Comparison of ENCODE assay signal across 11 mouse cellular contexts in genomic region chr14:34818387-34818980, GRCm38 (mm10). TPM values are rescaled to one million over a fixed set of nuclear protein-coding genes. Genes with fewer than 3 reads are reported as not detected.
A peak's percentile ranks its signal among the peaks of the same experiment; 100 is the strongest.
DNase-seq lines count a peak whose midpoint lies in the region; ATAC-seq and TF ChIP-seq lines count a peak whose summit lies in the region.
"Had no signal": no experiment of that assay in that cellular context is flagged by ENCODE, and none has a peak within 500 bp of the region (broad histone marks: within the 10 kb centered on the region; RNA-seq: fewer than 3 reads in every experiment).

No protein-coding gene starts in this region.

- peaks cover 93% of the 10 kb centered on the region for H3K27me3 ChIP-seq in embryonic facial prominence, embryonic 13.5 days
- H3K27me3 ChIP-seq in hindbrain, embryonic 11.5 days (ENCODE audit: control insufficient read depth, insufficient read depth, low read length) = peaks cover 64% of the 10 kb centered on the region
- peaks cover 19% of the 10 kb centered on the region for H3K27me3 ChIP-seq in midbrain, postnatal 0 days (ENCODE audit: insufficient read depth, low read length)

- H3K9me3 ChIP-seq in embryonic facial prominence, embryonic 13.5 days = no peaks in the 10 kb centered on the region
- H3K9me3 ChIP-seq in hindbrain, embryonic 11.5 days (ENCODE audit: control insufficient read depth, low read length) = no peaks in the 10 kb centered on the region
- H3K9me3 ChIP-seq in midbrain, postnatal 0 days (ENCODE audit: low read length) = no peaks in the 10 kb centered on the region

- peak overlapping the region; percentile 66 for H3K4me3 ChIP-seq in layer of hippocampus, adult 2 months
- peak overlapping the region; percentile 58; the same call in 1 of the 2 replicates for H3K4me3 ChIP-seq in embryonic facial prominence, embryonic 13.5 days
- H3K4me3 ChIP-seq in hindbrain, embryonic 11.5 days (ENCODE audit: low read depth, low read length) = no peak overlapping the region
- peak overlapping the region; percentile 85 for H3K4me3 ChIP-seq in midbrain, postnatal 0 days (ENCODE audit: low read depth, low read length)
- H3K4me3 ChIP-seq: megakaryocyte, embryonic 14.5 days had no signal

- DNase-seq in layer of hippocampus, adult 2 months (ENCODE audit: low spot score in 2 of 2) = peak in 1 of 2 experiments; percentile 8
- no peak for DNase-seq in layer of hippocampus, postnatal 36 days
- peak; percentile 18 for DNase-seq in hindbrain, embryonic 11.5 days (ENCODE audit: low spot score)
- peak; percentile 41 for DNase-seq in midbrain, postnatal 0 days (ENCODE audit: low spot score)
- no peak for DNase-seq in thymus, postnatal 4 days
- no peak for DNase-seq in thymus, postnatal 25 days
- no peak for DNase-seq in urinary bladder, adult 2 months (ENCODE audit: low spot score)
- DNase-seq: gastrocnemius, postnatal 36 days had no signal

- 3% methylated on average over 9 of the region's 9 CpGs for WGBS in embryonic facial prominence, embryonic 13.5 days
- 6% methylated on average over 9 of the region's 9 CpGs for whole genome bisulfite sequencing in hindbrain, embryonic 11.5 days
- WGBS in midbrain, postnatal 0 days = 5% methylated on average over 9 of the region's 9 CpGs

- ATAC-seq in embryonic facial prominence, embryonic 13.5 days (ENCODE audit: insufficient number of reproducible peaks, insufficient read depth, low FRiP score, low TSS enrichment, low read depth) = no peak
- no peak for ATAC-seq in hindbrain, embryonic 11.5 days (ENCODE audit: low FRiP score)
- ATAC-seq in midbrain, postnatal 0 days (ENCODE audit: low FRiP score) = no peak
- ATAC-seq: Patski had no signal

- H3K4me1 ChIP-seq in embryonic facial prominence, embryonic 13.5 days = peaks cover 32% of the 10 kb centered on the region
- H3K4me1 ChIP-seq in hindbrain, embryonic 11.5 days (replicated peaks; ENCODE audit: control insufficient read depth, insufficient read depth, low read length) = peaks cover 7% of the 10 kb centered on the region
- H3K4me1 ChIP-seq in midbrain, postnatal 0 days (ENCODE audit: insufficient read depth, low read length) = peaks cover 13% of the 10 kb centered on the region; the same call in 1 of the 2 replicates

- no peak for TF ChIP-seq CTCF in layer of hippocampus, adult 2 months (conservative IDR thresholded peaks at IDR 0.05)
- no peak for TF ChIP-seq CTCF in midbrain, postnatal 0 days (IDR thresholded peaks at IDR 0.05)

- peak overlapping the region; percentile 95 for H3K27ac ChIP-seq in layer of hippocampus, adult 2 months
- H3K27ac ChIP-seq in embryonic facial prominence, embryonic 13.5 days = no peak overlapping the region
- no peak overlapping the region for H3K27ac ChIP-seq in hindbrain, embryonic 11.5 days (ENCODE audit: low read depth, low read length)
- peak overlapping the region; percentile 83 for H3K27ac ChIP-seq in midbrain, postnatal 0 days (ENCODE audit: low read depth, low read length)

- H3K36me3 ChIP-seq in embryonic facial prominence, embryonic 13.5 days = no peaks in the 10 kb centered on the region
- no peaks in the 10 kb centered on the region for H3K36me3 ChIP-seq in hindbrain, embryonic 11.5 days (ENCODE audit: control insufficient read depth, insufficient read depth, low read length)
- no peaks in the 10 kb centered on the region for H3K36me3 ChIP-seq in midbrain, postnatal 0 days (ENCODE audit: insufficient read depth, low read length)

- H3K4me2 ChIP-seq in embryonic facial prominence, embryonic 13.5 days = 0 out of 2 replicates have a peak overlapping the region, but pooled peaks have one; percentile 84
- 0 out of 2 replicates have a peak overlapping the region, but pooled peaks have one; percentile 93 for H3K4me2 ChIP-seq in hindbrain, embryonic 11.5 days (replicated peaks; ENCODE audit: low read depth, low read length)
- peak overlapping the region; percentile 82 for H3K4me2 ChIP-seq in midbrain, postnatal 0 days (ENCODE audit: low read depth, low read length, poor library complexity, severe bottlenecking)

- no peak overlapping the region for H3K9ac ChIP-seq in embryonic facial prominence, embryonic 13.5 days
- no peak overlapping the region for H3K9ac ChIP-seq in hindbrain, embryonic 11.5 days (ENCODE audit: low read depth, low read length)
- H3K9ac ChIP-seq in midbrain, postnatal 0 days (replicated peaks; ENCODE audit: low read length, poor library complexity, severe bottlenecking) = peak overlapping the region; percentile 83

RNA-seq across cellular contexts. Expression of gene Grid1, which starts 1.4 kb away (rescaled TPM):
- 10 to 100 TPM; 55.1 to 57.2 TPM for total RNA-seq in layer of hippocampus, adult 2 months (2021)
- 10 to 100 TPM; 51.7 to 53.4 TPM for total RNA-seq in layer of hippocampus, postnatal 36 days (2021)
- polyA plus RNA-seq in embryonic facial prominence, embryonic 13.5 days (2015; fragmentation: Nextera tagmentation; extraction: Ambion mirVana) = 0.81 and 1.0 TPM in 2 replicates
- 0.54 TPM in 2 replicates for polyA plus RNA-seq in hindbrain, embryonic 11.5 days (2014; fragmentation: Nextera tagmentation; extraction: Ambion mirVana)
- 37.2 and 39.4 TPM in 2 replicates for total RNA-seq in midbrain, postnatal 0 days (2014; rRNA removed)
- 9.1 and 10.5 TPM in 2 replicates for polyA plus RNA-seq in midbrain, postnatal 0 days (2015; fragmentation: Nextera tagmentation; extraction: Ambion mirVana)
- 0.07 and 0.16 TPM in 2 replicates for polyA plus RNA-seq in urinary bladder, adult 2 months (2012; rRNA removed)
- total RNA-seq: gastrocnemius, postnatal 36 days had no signal
- polyA plus RNA-seq: Patski had no signal

Comparison
In these comparisons a context has a peak if more than half of its experiments do, and no peak if none do; other contexts are left out.
1. DNase-seq: peak in hindbrain, embryonic 11.5 days (single experiment) and midbrain, postnatal 0 days (single experiment); none in layer of hippocampus, postnatal 36 days (0 of 2), thymus, postnatal 4 days (single experiment), thymus, postnatal 25 days (single experiment) and urinary bladder, adult 2 months (single experiment).
2. H3K27ac ChIP-seq: peak in layer of hippocampus, adult 2 months (single experiment) and midbrain, postnatal 0 days (single experiment); none in embryonic facial prominence, embryonic 13.5 days (single experiment) and hindbrain, embryonic 11.5 days (single experiment).
3. Peak in every context shown above with its lines, with median percentiles within 50 percentile points of each other: H3K4me2 ChIP-seq.